Mouse (Mus musculus) lung, adult 2 months (tissue): ENCODE results near the gene 4921530L21Rik.

Experiments
- CTCF ChIP-seq: fragments of 200-500 bp; IDR thresholded peaks from 2 replicates; pipeline ENCODE4 v1.5.1; 2011; ENCODE audit warnings: mild to moderate bottlenecking, low read length, control low read depth; ENCODE audit not compliant: insufficient read depth
- POLR2A ChIP-seq: fragments of 200-500 bp; IDR thresholded peaks from 2 replicates; pipeline ENCODE4 v1.6.1; 2011; ENCODE audit warnings: low read depth, mild to moderate bottlenecking, control low read depth, low read length, borderline replicate concordance; ENCODE audit errors: extremely low read depth

- TF ChIP-seq CTCF (no peak), POLR2A (no peak)
Measured at GRCm38 (mm10) chr14:95865676-95866416, 15.2 kb upstream of the 4921530L21Rik start.
